Mouse (Mus musculus): ENCODE results near the gene Crybb3. TPM values are rescaled to one million over a fixed set of nuclear protein-coding genes. Genes with fewer than 3 reads are reported as not detected.
A peak's percentile ranks its signal among the peaks of the same experiment; 100 is the strongest.

Gene Crybb3
- polyA plus RNA-seq, 2 experiments, result 0.67 to 4.6 TPM

DNA sequence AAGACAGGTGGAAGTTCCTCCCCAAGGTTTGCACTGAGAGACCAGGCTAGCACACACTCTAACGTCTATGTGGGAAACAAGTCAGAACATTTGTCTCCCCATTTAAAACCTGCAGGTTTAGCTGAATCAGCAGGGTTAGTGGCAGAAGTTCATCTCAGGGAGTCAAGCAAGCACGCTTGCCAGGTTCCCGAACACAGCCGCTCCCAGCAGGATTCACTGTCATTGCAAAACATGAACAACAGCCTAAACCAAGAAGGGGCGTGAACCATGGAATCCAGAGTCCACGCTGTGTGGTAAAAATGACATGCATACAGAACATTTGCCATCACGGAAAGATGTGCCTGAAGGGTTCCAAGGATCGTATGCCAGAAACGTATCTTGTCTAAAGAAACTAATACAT, 23.7 kb upstream of the Crybb3 start:
- 74% methylated on average over 9 of the region's 9 CpGs for WGBS
- no peak for DNase-seq (ENCODE audit: low spot score)

DNA sequence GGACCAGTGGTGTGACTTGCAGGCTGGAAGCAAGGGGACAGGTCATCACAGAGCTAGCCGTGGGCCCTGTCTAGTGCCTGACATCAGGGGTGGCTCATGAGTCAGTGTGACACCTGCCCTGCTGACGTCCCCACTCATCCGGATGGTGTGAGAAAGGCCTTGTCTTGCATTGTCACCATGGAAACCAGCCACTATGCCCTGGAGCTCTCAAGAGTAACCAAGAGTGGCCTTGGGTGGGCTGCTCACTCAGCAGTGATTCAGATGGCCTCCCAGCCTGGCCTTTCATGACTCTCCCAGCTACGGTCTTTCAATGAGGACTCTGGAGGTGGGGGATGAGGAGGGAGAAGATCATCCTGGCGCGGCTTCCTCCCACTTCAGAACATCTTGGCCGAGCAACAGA, 21.1 kb upstream of the Crybb3 start:
- no peak overlapping the region for H3K4me3 ChIP-seq (replicated peaks; ENCODE audit: low read length)
- no peaks in the 10 kb centered on the region for H3K36me3 ChIP-seq (ENCODE audit: control insufficient read depth, insufficient read depth, low read length)
- H3K27ac ChIP-seq (replicated peaks; ENCODE audit: low read depth, low read length), result no peak overlapping the region
- H3K9ac ChIP-seq (ENCODE audit: low read depth, low read length, severe bottlenecking), result no peak overlapping the region
- TF ChIP-seq POLR2A (IDR thresholded peaks at IDR 0.05; ENCODE audit: borderline replicate concordance, extremely low read depth, insufficient read depth, insufficient read length), result no peak
- no peaks in the 10 kb centered on the region for H3K27me3 ChIP-seq (ENCODE audit: control insufficient read depth, insufficient read depth, low read length)
- WGBS, result 77% methylated on average over 7 of the region's 7 CpGs
- H3K4me2 ChIP-seq (replicated peaks; ENCODE audit: low read depth, low read length, severe bottlenecking), result no peak overlapping the region
- ATAC-seq (ENCODE audit: low FRiP score, low read depth), result no peak
- DNase-seq (ENCODE audit: low spot score), result no peak
- H3K9me3 ChIP-seq (ENCODE audit: control insufficient read depth, low read length), result no peaks in the 10 kb centered on the region
- 0 out of 2 replicates have a peak, but pooled peaks cover under 1% of the 10 kb centered on the region for H3K4me1 ChIP-seq (ENCODE audit: control insufficient read depth, insufficient read depth, low read length)

More for the DNA sequence above, 23.7 kb upstream of the Crybb3 start:
- H3K9ac ChIP-seq (ENCODE audit: low read depth, low read length, severe bottlenecking), result no peak overlapping the region
- peaks cover 9% of the 10 kb centered on the region; the same call in 1 of the 2 replicates for H3K4me1 ChIP-seq (ENCODE audit: control insufficient read depth, insufficient read depth, low read length)
- no peak for ATAC-seq (ENCODE audit: low FRiP score, low read depth)
- H3K27ac ChIP-seq (replicated peaks; ENCODE audit: low read depth, low read length), result no peak overlapping the region
- H3K27me3 ChIP-seq (ENCODE audit: control insufficient read depth, insufficient read depth, low read length), result no peaks in the 10 kb centered on the region
- H3K36me3 ChIP-seq (ENCODE audit: control insufficient read depth, insufficient read depth, low read length), result no peaks in the 10 kb centered on the region
- no peak for TF ChIP-seq POLR2A (IDR thresholded peaks at IDR 0.05; ENCODE audit: borderline replicate concordance, extremely low read depth, insufficient read depth, insufficient read length)
- no peaks in the 10 kb centered on the region for H3K9me3 ChIP-seq (ENCODE audit: control insufficient read depth, low read length)
- no peak overlapping the region for H3K4me2 ChIP-seq (replicated peaks; ENCODE audit: low read depth, low read length, severe bottlenecking)
- H3K4me3 ChIP-seq (replicated peaks; ENCODE audit: low read length), result no peak overlapping the region

DNA sequence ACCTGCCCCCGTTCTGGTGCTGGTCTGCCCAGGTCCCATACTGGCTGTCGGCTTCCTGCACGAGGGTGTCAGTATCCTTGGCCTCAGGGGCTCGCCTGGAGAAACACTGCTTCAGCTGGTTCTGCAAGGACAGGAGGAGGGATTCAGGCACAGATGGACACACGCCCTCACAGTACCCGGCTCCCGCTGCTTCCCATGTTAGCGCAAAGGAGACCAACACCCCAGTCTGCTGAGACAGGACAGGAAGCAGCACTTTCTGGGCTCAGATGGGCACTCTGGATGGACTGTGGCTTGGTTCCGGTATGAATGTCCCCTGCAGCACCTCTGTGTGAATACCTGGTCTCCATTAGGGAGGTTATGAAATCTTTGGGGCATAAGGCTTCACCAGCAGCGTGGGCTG, 20.1 kb upstream of the Crybb3 start:
- Histone ChIP-seq H3K27ac (replicated peaks; ENCODE audit: low read depth, low read length) (no peak overlapping the region), H3K4me3 (replicated peaks; ENCODE audit: low read length) (no peak overlapping the region), H3K27me3 (ENCODE audit: control insufficient read depth, insufficient read depth, low read length) (no peaks in the 10 kb centered on the region), H3K9me3 (ENCODE audit: control insufficient read depth, low read length) (no peaks in the 10 kb centered on the region), H3K4me1 (ENCODE audit: control insufficient read depth, insufficient read depth, low read length) (no peaks in the 10 kb centered on the region), H3K4me2 (replicated peaks; ENCODE audit: low read depth, low read length, severe bottlenecking) (no peak overlapping the region), H3K36me3 (ENCODE audit: control insufficient read depth, insufficient read depth, low read length) (no peaks in the 10 kb centered on the region), H3K9ac (ENCODE audit: low read depth, low read length, severe bottlenecking) (no peak overlapping the region)
- no peak for DNase-seq (ENCODE audit: low spot score)
- no peak for ATAC-seq (ENCODE audit: low FRiP score, low read depth)
- 83% methylated on average over 10 of the region's 10 CpGs for WGBS
- TF ChIP-seq POLR2A (IDR thresholded peaks at IDR 0.05; ENCODE audit: borderline replicate concordance, extremely low read depth, insufficient read depth, insufficient read length), result no peak

DNA sequence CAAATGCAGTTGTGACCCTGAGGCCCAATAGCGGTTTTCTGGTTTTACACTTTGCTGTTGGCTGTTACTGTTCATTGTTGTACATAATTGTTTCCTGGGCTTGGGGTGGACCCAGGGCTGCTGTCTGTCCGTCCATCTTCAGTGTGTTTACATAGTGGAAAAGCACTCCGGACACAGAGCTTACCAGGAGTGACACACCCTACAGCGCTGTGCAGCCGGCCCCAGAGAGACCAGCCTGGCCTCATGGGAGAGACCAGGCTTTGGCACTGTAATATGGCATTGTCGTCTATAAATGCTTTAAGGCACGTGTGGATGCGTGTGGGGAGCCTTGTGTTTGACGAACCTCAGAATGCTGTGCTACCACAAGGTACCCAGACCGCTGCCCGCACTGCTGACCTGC, 19.0 kb upstream of the Crybb3 start:
- TF ChIP-seq POLR2A (IDR thresholded peaks at IDR 0.05; ENCODE audit: borderline replicate concordance, extremely low read depth, insufficient read depth, insufficient read length), result no peak
- no peaks in the 10 kb centered on the region for H3K4me1 ChIP-seq (ENCODE audit: control insufficient read depth, insufficient read depth, low read length)
- H3K9me3 ChIP-seq (ENCODE audit: control insufficient read depth, low read length), result no peaks in the 10 kb centered on the region
- DNase-seq (ENCODE audit: low spot score) (no peak), ATAC-seq (ENCODE audit: low FRiP score, low read depth) (no peak)
- H3K9ac ChIP-seq (ENCODE audit: low read depth, low read length, severe bottlenecking), result no peak overlapping the region
- 84% methylated on average over 11 of the region's 11 CpGs for WGBS
- H3K36me3 ChIP-seq (ENCODE audit: control insufficient read depth, insufficient read depth, low read length), result no peaks in the 10 kb centered on the region
- no peaks in the 10 kb centered on the region for H3K27me3 ChIP-seq (ENCODE audit: control insufficient read depth, insufficient read depth, low read length)
- H3K27ac ChIP-seq (replicated peaks; ENCODE audit: low read depth, low read length), result no peak overlapping the region
- no peak overlapping the region for H3K4me3 ChIP-seq (replicated peaks; ENCODE audit: low read length)
- no peak overlapping the region for H3K4me2 ChIP-seq (replicated peaks; ENCODE audit: low read depth, low read length, severe bottlenecking)

DNA sequence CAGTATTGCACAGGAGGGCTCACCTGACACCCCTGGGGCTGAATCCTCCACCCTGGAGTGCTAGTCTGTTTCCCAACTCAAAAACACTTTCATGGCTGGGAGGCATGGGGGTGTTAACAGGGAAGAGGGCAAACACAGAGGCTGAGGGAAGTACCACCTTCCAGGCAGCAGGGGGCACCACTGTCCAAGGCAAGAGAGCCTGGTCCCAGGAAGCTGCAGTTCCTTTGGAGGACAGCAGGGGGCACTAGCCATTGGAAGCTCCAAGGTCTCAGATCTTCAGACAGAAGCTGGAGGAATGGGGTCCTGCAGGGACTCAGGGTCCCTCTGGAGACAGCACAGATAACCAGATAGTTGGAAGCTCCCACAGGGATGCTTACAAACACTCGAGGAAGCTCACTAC, 18.2 kb upstream of the Crybb3 start:
- H3K36me3 ChIP-seq (ENCODE audit: control insufficient read depth, insufficient read depth, low read length), result no peaks in the 10 kb centered on the region
- H3K4me1 ChIP-seq (ENCODE audit: control insufficient read depth, insufficient read depth, low read length), result no peaks in the 10 kb centered on the region
- H3K27me3 ChIP-seq (ENCODE audit: control insufficient read depth, insufficient read depth, low read length), result no peaks in the 10 kb centered on the region
- WGBS, result 13% methylated on average over 1 of the region's 1 CpGs
- H3K27ac ChIP-seq (replicated peaks; ENCODE audit: low read depth, low read length), result no peak overlapping the region
- DNase-seq (ENCODE audit: low spot score), result peak; percentile 90
- 0 out of 2 replicates have a peak, but pooled peaks have one; percentile 26 for TF ChIP-seq POLR2A (IDR thresholded peaks at IDR 0.05; ENCODE audit: borderline replicate concordance, extremely low read depth, insufficient read depth, insufficient read length)
- H3K9ac ChIP-seq (ENCODE audit: low read depth, low read length, severe bottlenecking), result no peak overlapping the region
- ATAC-seq (ENCODE audit: low FRiP score, low read depth), result peak; percentile 58
- H3K9me3 ChIP-seq (ENCODE audit: control insufficient read depth, low read length), result no peaks in the 10 kb centered on the region
- H3K4me3 ChIP-seq (replicated peaks; ENCODE audit: low read length), result no peak overlapping the region
- H3K4me2 ChIP-seq (replicated peaks; ENCODE audit: low read depth, low read length, severe bottlenecking), result no peak overlapping the region

DNA sequence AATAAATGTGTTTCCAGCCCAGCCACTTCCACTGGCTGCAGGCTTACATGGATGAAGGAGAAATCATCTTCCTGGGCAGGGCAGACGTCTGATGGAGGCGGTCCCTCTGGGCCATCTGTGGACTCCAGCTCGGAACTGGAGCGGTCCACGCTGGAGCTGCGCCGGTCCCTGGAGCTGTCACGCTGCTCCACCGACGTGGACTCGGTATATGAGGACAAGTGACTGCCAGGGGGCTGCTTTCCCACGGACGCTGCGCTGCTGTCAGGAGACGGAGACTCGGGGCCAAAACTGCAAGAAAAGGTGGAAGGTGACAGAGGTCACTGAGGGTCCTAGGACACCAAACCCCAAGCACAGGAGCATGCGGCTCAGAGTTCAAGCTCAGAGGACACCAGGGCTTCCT, 16.2 kb upstream of the Crybb3 start:
- Histone ChIP-seq H3K9me3 (ENCODE audit: control insufficient read depth, low read length) (no peaks in the 10 kb centered on the region), H3K4me1 (ENCODE audit: control insufficient read depth, insufficient read depth, low read length) (no peaks in the 10 kb centered on the region), H3K4me3 (replicated peaks; ENCODE audit: low read length) (no peak overlapping the region), H3K36me3 (ENCODE audit: control insufficient read depth, insufficient read depth, low read length) (no peaks in the 10 kb centered on the region), H3K4me2 (replicated peaks; ENCODE audit: low read depth, low read length, severe bottlenecking) (no peak overlapping the region), H3K27ac (replicated peaks; ENCODE audit: low read depth, low read length) (no peak overlapping the region), H3K9ac (ENCODE audit: low read depth, low read length, severe bottlenecking) (no peak overlapping the region), H3K27me3 (ENCODE audit: control insufficient read depth, insufficient read depth, low read length) (no peaks in the 10 kb centered on the region)
- 86% methylated on average over 17 of the region's 17 CpGs for WGBS
- ATAC-seq (ENCODE audit: low FRiP score, low read depth) (no peak), DNase-seq (ENCODE audit: low spot score) (no peak)
- no peak for TF ChIP-seq POLR2A (IDR thresholded peaks at IDR 0.05; ENCODE audit: borderline replicate concordance, extremely low read depth, insufficient read depth, insufficient read length)
